Mouse (Mus musculus) stomach, postnatal 0 days (tissue): Measurements from ENCODE around the gene Plin5.
A peak's percentile ranks its signal among the peaks of the same experiment; 100 is the strongest.

Source experiments
- CTCF ChIP-seq: IDR thresholded peaks from 2 replicates; pipeline ENCODE4 v1.5.1; 2016; ENCODE audit warnings: antibody characterized with exemption, low read depth, mild to moderate bottlenecking, moderate library complexity
- EP300 ChIP-seq: optimal IDR thresholded peaks from 2 replicates; pipeline ENCODE3; 2016; ENCODE audit warnings: antibody characterized with exemption

GRCm38 (mm10) chr17:56162231-56162774 is 44.9 kb upstream of the Plin5 start, which contains the start of gene Tnfaip8l1:
- TF ChIP-seq EP300: no peak
- TF ChIP-seq CTCF: peak; percentile 23
